Mouse (Mus musculus) E14TG2a.4 (cell line): ENCODE measurements at regions not wholly inside any gene's neighbourhood (a gene's known extent, or its start where the extent isn't known, plus 50 kb on each side); places are given as distances from the start of the nearest gene placed in this dataset.

ENCODE experiments used
- H3K27me3 ChIP-seq: 2 replicates; pipeline ENCODE4 v1.6.1; 2014; ENCODE audit warnings: low read length, control low read depth; ENCODE audit not compliant: insufficient read depth
- H3K36me3 ChIP-seq: 2 replicates; pipeline ENCODE4 v1.6.1; 2014; ENCODE audit warnings: low read length, control low read depth; ENCODE audit not compliant: insufficient read depth
- H3K4me1 ChIP-seq: replicated peaks from 2 replicates; pipeline ENCODE4 v1.6.1; 2014; ENCODE audit warnings: low read depth, low read length, control low read depth
- H3K4me3 ChIP-seq: replicated peaks from 2 replicates; pipeline ENCODE4 v1.5.1; 2014; ENCODE audit warnings: mild to moderate bottlenecking, low read length
- H3K9me3 ChIP-seq: 2 replicates; pipeline ENCODE4 v1.6.1; 2014; ENCODE audit warnings: low read length, control low read depth
- CTCF ChIP-seq: conservative IDR thresholded peaks from 2 replicates; pipeline ENCODE4 v1.5.1; 2014; ENCODE audit warnings: low read length
- NANOG ChIP-seq: IDR thresholded peaks from 2 replicates; pipeline ENCODE4 v1.6.1; 2014; ENCODE audit warnings: borderline replicate concordance, low read length, mixed read lengths
- POU5F1 ChIP-seq: IDR thresholded peaks from 2 replicates; pipeline ENCODE4 v1.6.1; 2014; ENCODE audit warnings: low read length, borderline replicate concordance

- Histone ChIP-seq H3K4me1 (peaks cover 54% of the 10 kb centered on the region), H3K9me3 (no peaks in the 10 kb centered on the region), H3K4me3 (no peak overlapping the region), H3K36me3 (peaks cover 34% of the 10 kb centered on the region), H3K27me3 (no peaks in the 10 kb centered on the region)
- TF ChIP-seq POU5F1 (no peak), CTCF (no peak), NANOG (no peak)
These were observed 96.0 kb downstream of the Epdr1 start for GRCm38 (mm10) chr13:19523686-19524085.

GRCm38 (mm10) chr13:19517938-19518777 is 101.6 kb downstream of the Epdr1 start:
- Histone ChIP-seq H3K27me3 (no peaks in the 10 kb centered on the region), H3K4me1 (0 out of 2 replicates have a peak, but pooled peaks cover 5% of the 10 kb centered on the region), H3K36me3 (no peaks in the 10 kb centered on the region), H3K4me3 (no peak overlapping the region), H3K9me3 (no peaks in the 10 kb centered on the region)
- TF ChIP-seq NANOG (no peak), CTCF (no peak), POU5F1 (no peak)

- H3K4me3 ChIP-seq = no peak overlapping the region
- TF ChIP-seq NANOG (no peak), CTCF (no peak), POU5F1 (no peak)
- H3K9me3 ChIP-seq = no peaks in the 10 kb centered on the region
- H3K27me3 ChIP-seq = no peaks in the 10 kb centered on the region
- no peaks in the 10 kb centered on the region for H3K4me1 ChIP-seq
- H3K36me3 ChIP-seq = no peaks in the 10 kb centered on the region
These were observed 104.7 kb downstream of the Epdr1 start for GRCm38 (mm10) chr13:19514844-19515555.

- Histone ChIP-seq H3K27me3 (no peaks in the 10 kb centered on the region), H3K9me3 (no peaks in the 10 kb centered on the region), H3K4me3 (no peak overlapping the region), H3K4me1 (no peaks in the 10 kb centered on the region), H3K36me3 (no peaks in the 10 kb centered on the region)
- TF ChIP-seq POU5F1 (no peak), NANOG (no peak), CTCF (no peak)
These were observed 110.9 kb upstream of the Stard3nl start for GRCm38 (mm10) chr13:19506543-19506942.

- Histone ChIP-seq H3K27me3 (no peaks in the 10 kb centered on the region), H3K9me3 (no peaks in the 10 kb centered on the region), H3K4me1 (no peaks in the 10 kb centered on the region), H3K4me3 (no peak overlapping the region), H3K36me3 (no peaks in the 10 kb centered on the region)
- no peak for TF ChIP-seq POU5F1
- no peak for TF ChIP-seq CTCF
- TF ChIP-seq NANOG = no peak
These were observed 108.6 kb upstream of the Stard3nl start for GRCm38 (mm10) chr13:19504241-19504640.

- H3K9me3 ChIP-seq = no peaks in the 10 kb centered on the region
- no peaks in the 10 kb centered on the region for H3K36me3 ChIP-seq
- no peak overlapping the region for H3K4me3 ChIP-seq
- no peaks in the 10 kb centered on the region for H3K4me1 ChIP-seq
- no peaks in the 10 kb centered on the region for H3K27me3 ChIP-seq
- TF ChIP-seq POU5F1 = no peak
- no peak for TF ChIP-seq CTCF
- no peak for TF ChIP-seq NANOG
These were observed 86.6 kb upstream of the Stard3nl start for GRCm38 (mm10) chr13:19482198-19482597.

GRCm38 (mm10) chr13:19474041-19474440 is 78.4 kb upstream of the Stard3nl start:
- Histone ChIP-seq H3K9me3 (peaks cover 6% of the 10 kb centered on the region; the same call in 1 of the 2 replicates), H3K4me3 (no peak overlapping the region), H3K27me3 (no peaks in the 10 kb centered on the region), H3K36me3 (no peaks in the 10 kb centered on the region), H3K4me1 (no peaks in the 10 kb centered on the region)
- TF ChIP-seq NANOG (no peak), CTCF (no peak), POU5F1 (no peak)

GRCm38 (mm10) chr13:19470729-19471128 is 75.1 kb upstream of the Stard3nl start:
- H3K36me3 ChIP-seq = no peaks in the 10 kb centered on the region
- peaks cover 6% of the 10 kb centered on the region; the same call in 1 of the 2 replicates for H3K9me3 ChIP-seq
- H3K27me3 ChIP-seq = no peaks in the 10 kb centered on the region
- H3K4me1 ChIP-seq = no peaks in the 10 kb centered on the region
- no peak overlapping the region for H3K4me3 ChIP-seq
- TF ChIP-seq POU5F1 (no peak), NANOG (no peak), CTCF (no peak)
